Mouse (Mus musculus): ENCODE measurements around the gene Cdk17. TPM values are rescaled to one million over a fixed set of nuclear protein-coding genes. Genes with fewer than 3 reads are reported as not detected.

Gene Cdk17
- polyA plus RNA-seq, 1 experiment from 2014 or later = 42.3 TPM

DNA sequence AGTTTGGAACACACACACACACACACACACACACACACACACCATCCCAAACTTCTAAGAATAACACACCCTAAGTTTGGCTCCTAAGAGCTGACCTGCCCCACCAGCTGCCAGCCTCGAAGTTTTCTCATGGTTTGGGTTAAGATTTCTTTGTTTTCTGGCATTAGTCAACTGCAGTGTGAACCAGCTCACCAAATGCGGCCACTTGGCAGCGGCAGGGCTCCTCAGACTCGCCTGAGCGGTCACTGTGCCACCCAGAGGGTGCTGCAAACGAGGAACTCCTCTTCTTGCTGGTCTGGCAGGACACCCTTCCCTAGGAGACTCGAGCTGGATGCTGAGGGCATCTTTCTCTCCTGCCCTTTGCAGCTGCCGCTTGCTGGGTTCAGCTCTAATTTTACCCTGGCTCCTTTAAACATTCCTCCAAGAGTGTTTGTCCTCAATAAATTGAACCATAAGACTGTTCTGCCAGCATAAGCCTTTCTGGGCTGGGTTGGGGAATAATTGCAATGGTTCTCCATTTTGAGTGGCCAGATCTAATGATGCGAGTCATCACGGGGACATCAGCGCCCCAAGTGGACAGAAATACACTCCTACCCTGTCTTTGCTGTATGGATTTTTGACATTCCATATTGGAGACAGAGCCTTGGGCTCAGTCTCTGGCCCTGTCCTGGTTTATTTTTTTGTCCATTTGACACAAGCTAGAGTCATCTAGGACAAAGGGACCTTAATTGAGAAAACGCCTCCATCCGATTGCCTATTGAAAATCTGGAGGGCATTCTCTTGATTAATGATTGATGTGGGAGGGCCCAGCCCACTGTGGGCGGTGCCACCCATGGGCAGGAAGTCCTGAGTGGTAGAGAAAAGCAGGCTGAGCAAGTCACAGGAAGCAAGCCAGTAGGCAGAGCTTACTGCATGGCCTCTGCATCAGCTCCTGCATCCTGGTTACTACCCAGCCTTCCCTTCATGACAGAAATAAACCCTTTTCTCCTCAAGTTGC lies 112.6 kb downstream of the Cdk17 start:
- no peak for ATAC-seq (ENCODE audit: low read depth)
- Histone ChIP-seq H3K36me3 (no peaks in the 10 kb centered on the region), H3K4me1 (replicated peaks) (peaks cover 61% of the 10 kb centered on the region), H3K4me3 (no peak overlapping the region), H3K4me2 (no peak overlapping the region), H3K9me3 (no peaks in the 10 kb centered on the region), H3K9ac (no peak overlapping the region), H3K27ac (replicated peaks) (no peak overlapping the region; the same call in 1 of the 2 replicates), H3K27me3 (no peaks in the 10 kb centered on the region)
- 75% methylated on average over 14 of the region's 14 CpGs for WGBS

DNA sequence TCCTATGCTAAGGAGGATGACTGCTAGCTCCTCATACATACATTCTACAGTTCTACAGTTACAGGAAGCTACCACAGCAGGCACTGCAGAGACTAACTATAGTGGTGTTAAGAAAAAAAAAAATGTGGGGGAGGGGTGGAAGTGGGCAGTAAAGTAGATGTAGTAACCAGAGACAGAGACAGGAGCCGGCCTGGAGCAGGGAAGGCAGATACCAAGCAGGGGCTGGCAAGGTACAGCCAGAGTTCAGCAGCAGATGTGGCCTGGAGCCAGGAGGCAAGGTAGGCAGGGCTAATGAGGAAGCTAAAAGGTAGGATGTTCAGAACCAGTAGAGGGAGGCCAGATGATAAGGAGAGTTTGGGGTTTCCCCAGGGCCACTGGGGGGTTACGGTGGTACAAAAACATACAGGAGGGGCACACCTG lies 113.6 kb downstream of the Cdk17 start:
- peaks cover 59% of the 10 kb centered on the region for H3K4me1 ChIP-seq (replicated peaks)
- no peak overlapping the region for H3K27ac ChIP-seq (replicated peaks)
- no peaks in the 10 kb centered on the region for H3K27me3 ChIP-seq
- 63% methylated on average over 2 of the region's 2 CpGs for WGBS
- H3K4me3 ChIP-seq = no peak overlapping the region
- no peak overlapping the region for H3K4me2 ChIP-seq
- H3K36me3 ChIP-seq = no peaks in the 10 kb centered on the region
- no peaks in the 10 kb centered on the region for H3K9me3 ChIP-seq
- no peak overlapping the region for H3K9ac ChIP-seq
- ATAC-seq (ENCODE audit: low read depth) = no peak

DNA sequence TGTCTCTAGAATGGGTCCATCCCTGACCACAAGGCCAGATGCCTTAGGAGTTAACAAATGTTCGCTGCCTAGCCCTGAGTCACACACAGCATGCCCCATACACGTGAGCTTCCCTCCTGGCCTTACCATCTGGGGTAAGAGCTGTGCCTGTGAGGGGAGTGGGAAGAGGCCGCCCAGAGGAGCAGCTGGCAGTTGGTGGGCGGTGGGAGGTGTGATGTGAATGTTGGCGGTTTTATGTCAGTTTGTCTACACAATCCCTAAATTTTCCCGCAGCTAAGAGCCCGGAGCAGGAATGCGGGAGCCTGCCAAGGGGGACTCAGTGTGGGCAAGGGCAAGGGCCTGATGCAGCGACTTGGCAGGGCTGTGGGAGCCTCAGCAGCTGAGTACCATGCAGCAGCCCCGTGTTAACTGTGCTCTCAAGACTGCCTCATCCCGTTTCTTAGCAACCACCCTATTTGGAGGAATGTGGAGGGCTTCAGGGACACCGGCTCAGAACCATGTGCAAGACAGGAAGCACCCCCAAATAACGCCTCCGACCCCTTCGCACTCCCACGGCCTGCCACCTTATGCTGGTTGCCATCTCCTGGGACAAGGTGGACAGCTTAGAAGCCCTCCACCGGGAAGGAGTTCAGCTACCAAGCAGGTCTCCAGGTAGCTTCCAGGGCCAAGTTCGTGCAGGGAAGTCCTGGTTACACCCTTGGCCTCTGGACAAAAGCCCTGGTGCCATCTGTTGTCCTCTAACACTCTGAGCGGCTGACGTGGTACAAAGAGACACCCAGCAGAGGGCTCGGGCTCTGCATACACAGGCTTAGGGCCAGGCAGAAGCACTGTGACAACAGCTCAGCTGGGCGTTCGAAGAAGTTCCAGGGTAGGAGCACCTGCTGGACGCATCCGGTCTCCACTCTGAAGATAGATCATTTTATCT lies 114.8 kb downstream of the Cdk17 start:
- WGBS = 24% methylated on average over 25 of the region's 25 CpGs
- Histone ChIP-seq H3K9ac (peak overlapping the region; percentile 64), H3K36me3 (no peaks in the 10 kb centered on the region)

DNA sequence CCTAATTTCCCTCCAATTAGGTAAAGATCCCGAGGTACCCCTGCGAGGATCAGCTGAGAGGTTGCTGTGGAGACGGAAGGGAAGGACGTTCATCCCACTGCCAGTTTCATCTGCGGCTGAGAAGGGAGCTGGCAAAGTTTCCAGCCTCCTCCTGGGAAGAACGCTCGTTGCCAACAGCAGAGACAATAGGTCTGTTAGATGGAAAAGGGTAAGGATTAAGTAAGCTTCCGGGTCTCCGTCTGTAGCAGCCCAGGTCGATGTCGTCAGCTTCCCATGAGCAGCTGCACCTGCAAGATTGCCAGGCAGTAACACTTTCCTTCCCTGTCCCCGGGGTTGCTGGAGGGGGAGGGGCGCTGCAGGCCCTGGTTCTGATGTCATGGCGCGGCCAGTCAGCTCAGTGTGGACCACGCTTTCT lies 115.7 kb downstream of the Cdk17 start:
- peaks cover 54% of the 10 kb centered on the region for H3K4me1 ChIP-seq (replicated peaks)
- peak overlapping the region; percentile 64 for H3K9ac ChIP-seq
- no peaks in the 10 kb centered on the region for H3K36me3 ChIP-seq
- no peaks in the 10 kb centered on the region for H3K27me3 ChIP-seq
- H3K9me3 ChIP-seq = no peaks in the 10 kb centered on the region
- WGBS = 2% methylated on average over 16 of the region's 16 CpGs
- H3K4me3 ChIP-seq = peak overlapping the region; percentile 37
- ATAC-seq (ENCODE audit: low read depth) = peak; percentile 65
- H3K4me2 ChIP-seq = peak overlapping the region; percentile 59
- H3K27ac ChIP-seq (replicated peaks) = peak overlapping the region; percentile 88

More for the DNA sequence above, 114.8 kb downstream of the Cdk17 start:
- peak overlapping the region; percentile 59 for H3K4me2 ChIP-seq
- peak; percentile 92 for ATAC-seq (ENCODE audit: low read depth)
- H3K4me3 ChIP-seq = peak overlapping the region; percentile 37
- H3K9me3 ChIP-seq = no peaks in the 10 kb centered on the region
- H3K27me3 ChIP-seq = no peaks in the 10 kb centered on the region
- peaks cover 47% of the 10 kb centered on the region for H3K4me1 ChIP-seq (replicated peaks)
- H3K27ac ChIP-seq (replicated peaks) = peak overlapping the region; percentile 88

DNA sequence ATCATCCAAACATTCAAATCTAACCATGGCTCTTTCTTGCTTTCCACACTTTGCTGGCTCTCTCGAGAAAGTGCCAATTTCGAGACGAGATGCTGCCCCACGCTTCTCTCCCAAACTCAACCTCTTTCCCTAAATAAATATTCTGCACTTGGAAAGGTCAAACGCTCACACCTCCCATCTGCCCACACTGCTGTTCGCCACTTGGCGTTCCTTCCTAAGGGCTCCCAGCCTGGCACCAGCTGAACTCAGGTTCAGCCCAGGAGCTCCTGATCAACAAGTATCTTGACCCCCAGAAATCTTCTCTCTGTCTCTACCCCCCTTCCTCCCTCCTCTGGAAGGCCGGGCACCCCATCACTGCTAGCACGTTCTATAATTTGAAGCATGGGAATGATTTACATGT lies 116.2 kb downstream of the Cdk17 start:
- Histone ChIP-seq H3K4me1 (replicated peaks) (peaks cover 54% of the 10 kb centered on the region), H3K9ac (peak overlapping the region; percentile 64), H3K36me3 (no peaks in the 10 kb centered on the region), H3K27me3 (no peaks in the 10 kb centered on the region), H3K27ac (replicated peaks) (peak overlapping the region; percentile 88), H3K4me2 (peak overlapping the region; percentile 59), H3K9me3 (no peaks in the 10 kb centered on the region), H3K4me3 (peak overlapping the region; percentile 37)
- WGBS = 54% methylated on average over 9 of the region's 9 CpGs
- ATAC-seq (ENCODE audit: low read depth) = no peak

DNA sequence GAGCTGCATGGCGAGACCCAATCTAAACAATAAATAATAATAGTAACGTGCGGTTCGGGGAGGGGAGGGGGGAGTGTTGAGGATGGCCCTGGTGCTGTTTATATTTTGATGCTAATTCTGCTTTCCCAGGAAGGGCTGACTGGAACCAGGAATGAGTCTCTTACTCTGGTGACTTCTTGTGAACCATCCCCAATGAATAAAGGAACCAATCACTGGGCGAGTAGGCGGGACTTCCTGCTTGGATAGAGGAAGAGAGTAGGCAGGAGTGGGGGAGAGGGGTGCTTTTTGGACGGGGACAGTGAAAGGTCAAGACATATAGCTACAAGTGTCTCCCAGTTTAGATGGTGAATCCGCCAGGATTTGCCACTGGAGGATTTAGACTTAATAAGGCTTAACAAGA lies 117.7 kb downstream of the Cdk17 start:
- Histone ChIP-seq H3K4me1 (replicated peaks) (peaks cover 65% of the 10 kb centered on the region), H3K4me3 (no peak overlapping the region), H3K9ac (no peak overlapping the region), H3K27me3 (no peaks in the 10 kb centered on the region), H3K4me2 (no peak overlapping the region), H3K9me3 (no peaks in the 10 kb centered on the region), H3K27ac (replicated peaks) (no peak overlapping the region), H3K36me3 (no peaks in the 10 kb centered on the region)
- 91% methylated on average over 8 of the region's 8 CpGs for WGBS
- no peak for ATAC-seq (ENCODE audit: low read depth)

DNA sequence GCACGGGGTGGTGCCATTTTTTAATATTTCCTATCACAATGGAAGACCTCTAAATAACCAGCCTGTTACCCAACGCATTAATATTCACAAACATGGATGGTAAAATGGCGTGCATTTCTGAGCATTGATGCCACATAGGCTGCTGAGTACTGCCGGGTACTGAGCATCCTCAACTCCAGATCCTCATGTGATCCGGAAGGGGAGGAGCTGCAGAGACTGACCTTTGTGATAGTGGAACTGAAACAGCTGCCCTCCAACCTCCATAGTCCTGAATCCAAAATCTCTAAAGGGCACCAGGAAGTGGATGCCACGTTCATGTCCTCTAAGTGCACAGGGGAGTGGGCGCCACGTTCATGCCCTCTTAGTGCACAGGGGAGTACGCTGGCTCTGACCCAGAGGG lies 118.4 kb downstream of the Cdk17 start:
- Histone ChIP-seq H3K27me3 (no peaks in the 10 kb centered on the region), H3K4me2 (no peak overlapping the region), H3K4me3 (no peak overlapping the region), H3K27ac (replicated peaks) (no peak overlapping the region), H3K9ac (no peak overlapping the region), H3K9me3 (no peaks in the 10 kb centered on the region), H3K4me1 (replicated peaks) (peaks cover 61% of the 10 kb centered on the region), H3K36me3 (no peaks in the 10 kb centered on the region)
- 92% methylated on average over 9 of the region's 9 CpGs for WGBS
- ATAC-seq (ENCODE audit: low read depth) = no peak

DNA sequence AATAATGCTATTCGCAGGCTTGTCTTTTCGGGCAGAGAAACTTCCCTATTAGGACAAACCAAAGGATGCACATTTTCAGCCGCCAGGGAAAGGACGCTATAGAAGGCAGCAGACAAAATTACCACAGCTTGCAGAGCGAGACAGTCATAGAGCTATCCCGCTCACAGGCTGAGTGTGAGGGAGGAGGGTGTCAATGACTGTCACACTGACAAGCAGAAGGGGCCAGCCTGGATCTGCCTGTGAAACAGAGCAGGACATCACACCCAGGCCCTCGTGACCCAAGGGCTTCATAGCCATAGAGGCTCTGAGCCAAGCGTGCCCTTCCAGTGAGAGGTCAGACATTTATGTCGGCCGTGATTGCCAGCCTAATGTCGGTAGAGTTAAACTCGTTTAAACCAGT lies 119.9 kb downstream of the Cdk17 start:
- no peak overlapping the region for H3K4me3 ChIP-seq
- ATAC-seq (ENCODE audit: low read depth) = no peak
- no peak overlapping the region for H3K9ac ChIP-seq
- no peak overlapping the region for H3K4me2 ChIP-seq
- no peak overlapping the region for H3K27ac ChIP-seq (replicated peaks)
- H3K27me3 ChIP-seq = no peaks in the 10 kb centered on the region
- no peaks in the 10 kb centered on the region for H3K36me3 ChIP-seq
- no peaks in the 10 kb centered on the region for H3K9me3 ChIP-seq
- WGBS = 81% methylated on average over 12 of the region's 12 CpGs
- peaks cover 46% of the 10 kb centered on the region for H3K4me1 ChIP-seq (replicated peaks)

DNA sequence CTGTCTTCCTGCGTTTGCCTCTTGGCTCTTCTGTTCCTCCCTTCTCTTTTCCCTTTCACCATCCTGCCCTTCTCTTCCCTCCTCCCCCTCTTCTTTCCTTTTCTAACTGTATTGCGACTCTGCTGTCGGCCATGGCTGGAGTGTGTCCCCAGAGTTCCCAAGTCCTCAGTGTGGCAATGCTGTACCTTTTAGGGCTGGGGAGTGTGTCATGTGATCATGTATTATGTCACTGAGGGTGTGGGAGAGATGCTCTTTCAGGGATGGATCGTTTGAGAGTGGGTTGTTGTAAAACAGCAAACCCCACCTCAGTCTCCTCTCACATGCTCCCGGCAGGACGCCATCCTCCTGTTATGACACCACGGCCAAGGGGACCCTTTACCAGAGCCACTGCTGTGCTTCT lies 120.4 kb downstream of the Cdk17 start:
- Histone ChIP-seq H3K27ac (replicated peaks) (no peak overlapping the region), H3K27me3 (no peaks in the 10 kb centered on the region), H3K9me3 (no peaks in the 10 kb centered on the region), H3K4me3 (no peak overlapping the region), H3K4me1 (replicated peaks) (peaks cover 41% of the 10 kb centered on the region), H3K9ac (no peak overlapping the region), H3K4me2 (no peak overlapping the region), H3K36me3 (no peaks in the 10 kb centered on the region)
- WGBS = 69% methylated on average over 7 of the region's 7 CpGs
- no peak for ATAC-seq (ENCODE audit: low read depth)

DNA sequence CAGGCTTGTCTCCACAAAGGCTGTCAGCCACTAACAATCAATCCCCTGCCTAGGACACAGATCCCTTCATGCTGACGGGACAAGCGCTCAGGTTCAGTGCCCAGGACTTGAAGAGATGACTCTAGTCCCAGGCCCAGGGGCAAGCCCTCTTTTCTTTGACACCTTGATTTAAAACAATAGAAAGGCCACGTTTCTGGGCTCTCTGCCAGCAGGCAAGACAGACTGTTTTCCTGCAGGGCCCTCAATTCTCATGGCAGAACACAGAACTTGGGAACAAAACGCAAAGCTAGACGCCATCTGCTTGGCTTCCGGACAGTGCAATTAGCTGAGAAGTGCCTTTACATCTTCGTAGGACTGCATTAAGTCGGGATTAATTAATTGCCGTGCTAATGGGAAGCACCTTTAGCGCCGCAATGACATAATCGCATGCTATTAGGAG lies 121.9 kb downstream of the Cdk17 start:
- Histone ChIP-seq H3K4me3 (no peak overlapping the region), H3K9me3 (no peaks in the 10 kb centered on the region), H3K4me2 (no peak overlapping the region), H3K27me3 (no peaks in the 10 kb centered on the region), H3K27ac (replicated peaks) (peak overlapping the region; percentile 77), H3K9ac (no peak overlapping the region), H3K4me1 (replicated peaks) (peaks cover 26% of the 10 kb centered on the region), H3K36me3 (no peaks in the 10 kb centered on the region)
- WGBS = 27% methylated on average over 12 of the region's 12 CpGs
- ATAC-seq (ENCODE audit: low read depth) = peak; percentile 33

DNA sequence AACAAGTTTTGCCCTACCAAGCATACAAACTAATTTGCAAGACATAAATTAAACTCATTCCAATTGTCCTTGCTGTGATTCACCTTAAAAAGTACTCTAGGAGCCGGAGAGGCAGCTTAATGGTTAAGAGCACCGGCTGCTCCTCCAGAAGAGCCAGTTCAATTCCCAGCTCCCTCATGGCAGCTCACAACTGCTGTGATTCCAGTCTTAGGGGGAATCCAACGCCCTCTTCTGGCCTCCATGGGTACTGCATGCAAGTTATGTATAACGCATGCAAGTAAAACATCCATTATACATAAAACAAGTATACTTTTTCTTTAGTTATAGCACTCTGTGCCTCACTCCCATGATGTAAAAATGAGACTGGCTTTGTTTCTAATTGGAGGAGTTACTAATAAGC lies 122.6 kb downstream of the Cdk17 start:
- Histone ChIP-seq H3K4me2 (no peak overlapping the region), H3K36me3 (no peaks in the 10 kb centered on the region), H3K4me1 (replicated peaks) (peaks cover 23% of the 10 kb centered on the region), H3K4me3 (no peak overlapping the region), H3K9ac (no peak overlapping the region), H3K27me3 (no peaks in the 10 kb centered on the region), H3K9me3 (no peaks in the 10 kb centered on the region), H3K27ac (replicated peaks) (peak overlapping the region; percentile 77; the same call in 1 of the 2 replicates)
- ATAC-seq (ENCODE audit: low read depth) = no peak
- 61% methylated on average over 4 of the region's 4 CpGs for WGBS

DNA sequence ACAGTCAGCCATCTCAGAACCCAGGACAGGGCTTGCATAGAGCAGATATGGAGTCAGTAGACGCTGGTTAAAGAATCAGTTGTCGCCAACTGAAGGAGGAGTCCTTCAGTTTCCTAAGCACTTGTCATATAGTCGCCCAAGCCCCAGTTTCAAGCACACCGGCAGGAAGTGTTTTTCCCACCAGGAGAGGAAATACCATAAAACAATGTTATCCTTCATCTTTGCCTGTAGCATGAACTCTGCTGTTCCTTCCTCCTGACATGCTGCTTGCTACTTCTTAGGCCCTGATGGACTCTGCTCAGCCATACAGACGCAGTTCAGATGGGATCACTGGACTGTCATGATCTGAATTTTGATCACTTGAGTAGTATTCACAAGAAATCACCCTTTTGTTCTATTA lies 124.8 kb downstream of the Cdk17 start:
- Histone ChIP-seq H3K27me3 (no peaks in the 10 kb centered on the region), H3K36me3 (no peaks in the 10 kb centered on the region), H3K4me3 (no peak overlapping the region), H3K9ac (no peak overlapping the region), H3K4me2 (no peak overlapping the region), H3K4me1 (replicated peaks) (peaks cover 36% of the 10 kb centered on the region), H3K27ac (replicated peaks) (no peak overlapping the region), H3K9me3 (no peaks in the 10 kb centered on the region)
- no peak for ATAC-seq (ENCODE audit: low read depth)
- WGBS = 87% methylated on average over 5 of the region's 5 CpGs

Measured in neural tube, embryonic 13.5 days (tissue).